Mouse (Mus musculus) lung, embryonic 16.5 days (tissue): ENCODE measurements around the gene Nyap1. TPM values are rescaled to one million over a fixed set of nuclear protein-coding genes. Genes with fewer than 3 reads are reported as not detected.

Experiments
- ATAC-seq: fragments of 200-750 bp; cut with Nextera tagmentation; 2 replicates; pipeline ENCODE4 v1.8.0; 2017; ENCODE audit warnings: low read depth, mild to moderate bottlenecking, moderate library complexity
- H3K27ac ChIP-seq: fragments of 300-500 bp; sonication (generic); 2 replicates; pipeline ENCODE4 v1.5.1; 2014; ENCODE audit warnings: mild to moderate bottlenecking, control low read depth, low read length
- H3K27me3 ChIP-seq: fragments of 300-500 bp; sonication (generic); 2 replicates; pipeline ENCODE4 v1.6.1; 2014; ENCODE audit warnings: low read depth, low read length, mixed read lengths; ENCODE audit not compliant: control insufficient read depth, insufficient read depth
- H3K36me3 ChIP-seq: fragments of 300-500 bp; sonication (generic); 2 replicates; pipeline ENCODE4 v1.6.1; 2014; ENCODE audit warnings: low read length; ENCODE audit not compliant: control insufficient read depth, insufficient read depth
- H3K4me1 ChIP-seq: fragments of 300-500 bp; sonication (generic); replicated peaks from 2 replicates; pipeline ENCODE4 v1.6.1; 2014; ENCODE audit warnings: low read length, mixed read lengths; ENCODE audit not compliant: control insufficient read depth, insufficient read depth
- H3K4me2 ChIP-seq: fragments of 300-500 bp; sonication (generic); 2 replicates; pipeline ENCODE4 v1.6.1; 2014; ENCODE audit warnings: low read depth, low read length, control low read depth
- H3K4me3 ChIP-seq: fragments of 300-500 bp; sonication (generic); 2 replicates; pipeline ENCODE4 v1.5.1; 2014; ENCODE audit warnings: mild to moderate bottlenecking, low read length, control low read depth
- H3K9ac ChIP-seq: fragments of 300-500 bp; sonication (generic); 2 replicates; pipeline ENCODE4 v1.6.1; 2014; ENCODE audit warnings: low read length, control low read depth
- H3K9me3 ChIP-seq: fragments of 300-500 bp; sonication (generic); 2 replicates; pipeline ENCODE4 v1.6.1; 2016; ENCODE audit warnings: low read length; ENCODE audit not compliant: control insufficient read depth
- WGBS: fragments of 180-500 bp; shearing (Covaris S2); extraction: QIAGEN DNeasy Blood & Tissue Kit; methylation state at CpG from one replicate; pipeline ENCODE4 v1.1.7; 2014; 5-methylcytosine and 5-hydroxymethylcytosine counted together
- polyA plus RNA-seq: library from polyadenylated mRNA; unstranded; fragments of >200 nt; fragmentation: Nextera tagmentation; extraction: Ambion mirVana; gene quantifications from 2 replicates; pipeline ENCODE4 v1.2.1, GENCODE M21; 2015

Nyap1 gene
- polyA plus RNA-seq, 1 experiment from 2014 or later = 1.6 TPM

GRCm38 (mm10) chr5:137747326-137747961, 6.0 kb upstream of the Nyap1 start:
- Histone ChIP-seq H3K27ac (peak overlapping the region; percentile 99), H3K4me1 (peaks cover 30% of the 10 kb centered on the region), H3K9me3 (no peaks in the 10 kb centered on the region), H3K36me3 (peaks cover 18% of the 10 kb centered on the region), H3K27me3 (no peaks in the 10 kb centered on the region), H3K9ac (peak overlapping the region; percentile 68), H3K4me2 (peak overlapping the region; percentile 84), H3K4me3 (peak overlapping the region; percentile 78)
- ATAC-seq = peak; percentile 27
- WGBS = under 1% methylated on average over 26 of the region's 26 CpGs

- under 1% methylated on average over 16 of the region's 16 CpGs for WGBS
- Histone ChIP-seq H3K27me3 (no peaks in the 10 kb centered on the region), H3K4me1 (peaks cover 33% of the 10 kb centered on the region), H3K36me3 (peaks cover 15% of the 10 kb centered on the region), H3K4me3 (peak overlapping the region; percentile 78), H3K4me2 (peak overlapping the region; percentile 84), H3K9ac (peak overlapping the region; percentile 68), H3K9me3 (no peaks in the 10 kb centered on the region), H3K27ac (peak overlapping the region; percentile 99)
- ATAC-seq = 0 out of 2 replicates have a peak, but pooled peaks have one; percentile 2
Observed at GRCm38 (mm10) chr5:137746851-137747325, 5.5 kb upstream of the Nyap1 start.

GRCm38 (mm10) chr5:137746282-137746850, 5.0 kb upstream of the Nyap1 start:
- Histone ChIP-seq H3K9ac (peak overlapping the region; percentile 68), H3K27me3 (no peaks in the 10 kb centered on the region), H3K36me3 (peaks cover 10% of the 10 kb centered on the region), H3K9me3 (no peaks in the 10 kb centered on the region), H3K27ac (peak overlapping the region; percentile 99), H3K4me1 (peaks cover 37% of the 10 kb centered on the region), H3K4me3 (peak overlapping the region; percentile 78), H3K4me2 (peak overlapping the region; percentile 84)
- peak; percentile 49 for ATAC-seq
- WGBS = 0% methylated on average over 20 of the region's 20 CpGs

- peak within 1 kb of the TSS; percentile 78 for H3K4me3 ChIP-seq
- H3K4me2 ChIP-seq = peak within 1 kb of the TSS; percentile 84
- H3K27me3 ChIP-seq = no peaks in the 10 kb centered on the region
- ATAC-seq = peak; percentile 90
- 2% methylated on average over 28 of the region's 28 CpGs for WGBS
- H3K36me3 ChIP-seq = peaks cover 3% of the 10 kb centered on the region; the same call in 1 of the 2 replicates
- peaks cover 34% of the 10 kb centered on the region for H3K4me1 ChIP-seq
- H3K9me3 ChIP-seq = no peaks in the 10 kb centered on the region
- H3K27ac ChIP-seq = peak within 1 kb of the TSS; percentile 99
- peak within 1 kb of the TSS; percentile 68 for H3K9ac ChIP-seq
Observed at GRCm38 (mm10) chr5:137745214-137746171, 4.1 kb upstream of the Nyap1 start, which contains the start of gene Tsc22d4. Tsc22d4 (plus strand) TSS chr5:137745730.

- 80% methylated on average over 7 of the region's 7 CpGs for WGBS
- no peaks in the 10 kb centered on the region for H3K9me3 ChIP-seq
- H3K36me3 ChIP-seq = no peaks in the 10 kb centered on the region
- H3K27ac ChIP-seq = no peak overlapping the region
- H3K4me2 ChIP-seq = no peak overlapping the region
- H3K4me3 ChIP-seq = no peak overlapping the region
- ATAC-seq = no peak
- H3K4me1 ChIP-seq = peaks cover 34% of the 10 kb centered on the region
- H3K27me3 ChIP-seq = no peaks in the 10 kb centered on the region
- H3K9ac ChIP-seq = no peak overlapping the region
Observed at GRCm38 (mm10) chr5:137744197-137744596, 2.8 kb upstream of the Nyap1 start.

GRCm38 (mm10) chr5:137742836-137743235, 1.4 kb upstream of the Nyap1 start:
- Histone ChIP-seq H3K27ac (no peak overlapping the region), H3K4me2 (no peak overlapping the region), H3K36me3 (no peaks in the 10 kb centered on the region), H3K9me3 (no peaks in the 10 kb centered on the region), H3K4me1 (peaks cover 25% of the 10 kb centered on the region), H3K4me3 (no peak overlapping the region), H3K9ac (no peak overlapping the region), H3K27me3 (no peaks in the 10 kb centered on the region)
- whole genome bisulfite sequencing = 89% methylated on average over 6 of the region's 6 CpGs
- no peak for ATAC-seq

GRCm38 (mm10) chr5:137742048-137742447, 641 bp upstream of the Nyap1 start:
- no peak for ATAC-seq
- 55% methylated on average over 10 of the region's 10 CpGs for WGBS
- Histone ChIP-seq H3K36me3 (no peaks in the 10 kb centered on the region), H3K9ac (peak overlapping the region; percentile 74; the same call in 1 of the 2 replicates), H3K9me3 (no peaks in the 10 kb centered on the region), H3K4me3 (peak overlapping the region; percentile 72), H3K4me2 (peak overlapping the region; percentile 96), H3K27ac (no peak overlapping the region), H3K4me1 (peaks cover 21% of the 10 kb centered on the region), H3K27me3 (no peaks in the 10 kb centered on the region)

- Histone ChIP-seq H3K27me3 (no peaks in the 10 kb centered on the region), H3K4me2 (peak overlapping the region; percentile 96), H3K9ac (peak overlapping the region; percentile 74), H3K4me1 (peaks cover 21% of the 10 kb centered on the region), H3K4me3 (peak overlapping the region; percentile 72), H3K36me3 (peaks cover 4% of the 10 kb centered on the region), H3K27ac (no peak overlapping the region), H3K9me3 (no peaks in the 10 kb centered on the region)
- peak; percentile 8; the same call in 1 of the 2 replicates for ATAC-seq
- 13% methylated on average over 11 of the region's 11 CpGs for WGBS
Observed at GRCm38 (mm10) chr5:137740506-137740905, 901 bp downstream of the Nyap1 start.
